Mouse (Mus musculus) layer of hippocampus, adult 18-20 months (tissue): Measurements from ENCODE around the gene Tcam1. TPM values are rescaled to one million over a fixed set of nuclear protein-coding genes. Genes with fewer than 3 reads are reported as not detected.

ENCODE experiments used
- DNase-seq, 2 experiments: peaks; one replicate each; pipeline ENCODE4 v3.0.0; 2022; ENCODE audit warnings: low spot score in 2 of 2
- total RNA-seq, 2 experiments: library from RNA; stranded (reverse); gene quantifications; 2 replicates each; pipeline ENCODE4 v1.2.3; 2021

The Tcam1 gene
- total RNA-seq, 2 experiments from 2014 or later = 0.13 to 0.15 TPM

DNA sequence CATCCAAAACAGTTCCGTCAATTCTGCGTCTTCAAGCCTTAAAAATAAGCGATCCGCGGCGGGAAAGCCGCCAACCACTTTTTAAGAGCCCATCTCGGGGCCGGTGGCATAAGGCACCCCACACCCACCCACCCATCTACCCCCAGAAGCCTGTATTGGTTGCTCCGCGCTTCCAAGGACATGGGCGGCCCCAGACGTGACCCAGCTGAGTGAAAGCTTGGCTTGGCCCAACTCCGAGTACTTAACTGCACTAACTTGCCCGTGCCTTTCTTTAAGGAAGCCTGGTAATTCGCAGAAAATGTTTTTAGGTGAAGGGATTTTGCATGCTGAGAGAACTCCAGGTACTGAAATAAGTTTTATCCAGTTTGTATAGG is 3.2 kb upstream of the Tcam1 start:
- no peak for DNase-seq

DNA sequence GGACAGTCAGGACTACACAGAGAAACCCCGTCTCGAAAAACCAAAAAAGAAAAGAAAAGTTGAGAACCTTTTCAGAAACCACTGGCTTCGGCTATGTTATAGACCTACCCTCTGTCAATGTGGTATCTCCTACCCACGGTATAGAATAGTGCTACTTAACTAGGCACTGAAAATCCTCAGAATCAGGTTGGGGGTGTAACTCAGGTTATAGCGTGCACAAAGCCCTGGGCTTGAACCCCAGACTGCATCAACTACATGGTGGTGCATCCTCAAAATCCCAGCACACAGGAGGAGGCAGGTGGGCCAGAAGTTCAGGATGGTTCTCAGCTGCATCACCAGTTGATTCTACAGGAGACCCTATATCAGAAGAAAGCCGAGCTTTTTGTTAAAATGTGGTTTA is 2.7 kb upstream of the Tcam1 start:
- DNase-seq = no peak

- DNase-seq = no peak
Measured at GRCm38 (mm10) chr11:106274374-106274773, 2.1 kb upstream of the Tcam1 start.

- no peak for DNase-seq
Measured at GRCm38 (mm10) chr11:106274971-106275411, 1.5 kb upstream of the Tcam1 start.

DNA sequence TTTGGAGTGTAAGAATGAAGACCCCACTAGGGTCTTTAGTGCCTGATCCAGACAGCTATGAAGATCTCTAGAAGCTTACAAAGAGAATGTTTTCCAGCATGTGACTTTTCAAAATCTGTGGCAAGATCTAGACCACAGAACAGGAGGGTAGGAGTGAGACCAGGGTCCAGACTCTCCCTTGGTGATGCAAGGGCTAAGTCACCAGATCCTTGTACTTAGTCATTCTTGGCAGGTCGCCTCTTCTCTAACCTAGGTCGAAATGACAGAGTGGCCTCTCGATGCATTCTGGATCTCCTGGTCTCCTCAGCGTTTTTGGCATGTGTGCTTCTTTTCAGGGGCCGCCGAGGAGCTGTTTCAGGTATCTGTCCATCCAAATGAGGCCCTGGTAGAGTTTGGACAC is 6.0 kb downstream of the Tcam1 start:
- no peak for DNase-seq

DNA sequence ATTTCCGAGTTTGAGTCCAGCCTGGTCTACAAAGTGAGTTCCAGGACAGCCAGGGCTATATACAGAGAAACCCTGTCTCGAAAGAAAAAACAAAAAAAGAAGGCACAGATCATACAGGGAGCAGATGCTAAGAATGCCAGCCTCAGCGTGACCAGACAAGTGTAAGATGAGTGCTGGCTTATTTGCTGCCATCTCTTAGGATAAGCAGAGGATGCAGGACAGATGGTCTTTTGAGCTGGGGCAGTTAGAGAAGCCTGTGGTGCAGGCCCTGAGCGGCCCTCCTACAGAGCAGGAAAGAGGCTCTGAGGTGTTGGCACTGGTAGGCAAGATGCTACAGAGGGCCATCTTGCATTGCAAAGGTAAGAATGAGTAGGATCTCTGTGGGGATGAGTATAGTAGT is 6.9 kb downstream of the Tcam1 start:
- no peak for DNase-seq

DNA sequence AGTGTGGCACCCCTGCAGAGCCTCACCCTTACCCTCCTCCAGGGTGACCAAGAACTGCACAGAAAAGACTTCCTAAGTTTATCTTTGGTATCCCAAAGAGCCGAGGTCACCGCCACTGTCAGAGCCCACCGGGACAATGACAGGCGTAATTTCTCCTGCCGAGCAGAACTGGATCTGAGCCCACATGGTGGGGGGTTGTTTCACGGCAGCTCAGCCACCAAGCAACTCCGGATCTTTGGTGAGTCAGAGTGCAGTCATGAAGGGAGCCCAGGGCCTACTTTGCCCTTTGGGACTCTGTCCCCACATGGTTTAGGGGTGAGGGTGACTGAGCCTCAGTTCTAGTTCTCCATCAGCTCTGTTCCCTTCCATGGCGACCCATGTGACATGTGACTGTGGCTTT is 7.7 kb downstream of the Tcam1 start:
- DNase-seq = no peak

GRCm38 (mm10) chr11:106286206-106286605 is 9.7 kb downstream of the Tcam1 start:
- DNase-seq = no peak

GRCm38 (mm10) chr11:106286987-106287386 is 10.5 kb downstream of the Tcam1 start:
- no peak for DNase-seq

DNA sequence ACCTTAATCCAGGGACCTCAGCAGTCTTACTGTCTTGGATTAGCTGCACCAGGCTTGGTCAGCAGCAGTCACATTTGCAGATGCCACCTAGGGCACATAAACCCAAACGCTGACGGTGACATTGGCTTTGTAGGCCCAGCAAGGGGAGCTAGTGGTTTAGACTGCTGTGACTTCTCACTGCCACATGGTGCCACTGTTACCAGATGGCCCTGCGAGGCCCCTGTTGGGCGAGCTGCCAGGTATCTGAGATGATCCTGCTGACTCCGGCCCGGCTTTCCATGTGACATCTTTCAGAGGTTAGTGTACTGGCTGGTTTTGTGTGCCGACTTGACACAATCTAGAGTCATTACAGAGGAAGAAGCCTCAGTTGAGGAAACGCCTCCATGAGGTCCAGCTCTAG is 12.9 kb downstream of the Tcam1 start:
- no peak for DNase-seq

GRCm38 (mm10) chr11:106290376-106290775 is 13.9 kb downstream of the Tcam1 start:
- no peak for DNase-seq

DNA sequence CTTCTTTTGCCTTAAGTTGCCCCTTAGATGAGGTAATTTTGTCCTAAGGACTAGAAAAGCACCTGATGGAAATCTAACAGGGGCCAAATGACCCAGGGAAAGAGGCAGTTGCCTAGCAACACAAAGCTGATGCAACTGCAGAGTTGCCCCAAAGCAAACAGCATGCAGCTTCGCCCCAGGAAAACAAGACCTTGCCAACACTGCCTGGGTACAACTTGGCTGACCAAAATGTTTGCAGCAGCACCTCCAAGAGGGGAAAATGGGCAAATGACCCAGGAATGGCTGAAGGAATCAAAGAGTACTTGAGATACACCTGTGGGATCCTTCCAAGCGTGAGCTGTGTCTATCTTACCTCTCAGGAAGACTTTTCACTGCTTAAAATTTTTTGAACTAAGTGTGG is 15.4 kb downstream of the Tcam1 start:
- DNase-seq = peak in 1 of 2 experiments; percentile 20

GRCm38 (mm10) chr11:106301765-106302164 is 25.3 kb downstream of the Tcam1 start, which contains the start of gene Gh:
TSS of gene Gh (minus strand) at chr11:106301865.
- DNase-seq = no peak

DNA sequence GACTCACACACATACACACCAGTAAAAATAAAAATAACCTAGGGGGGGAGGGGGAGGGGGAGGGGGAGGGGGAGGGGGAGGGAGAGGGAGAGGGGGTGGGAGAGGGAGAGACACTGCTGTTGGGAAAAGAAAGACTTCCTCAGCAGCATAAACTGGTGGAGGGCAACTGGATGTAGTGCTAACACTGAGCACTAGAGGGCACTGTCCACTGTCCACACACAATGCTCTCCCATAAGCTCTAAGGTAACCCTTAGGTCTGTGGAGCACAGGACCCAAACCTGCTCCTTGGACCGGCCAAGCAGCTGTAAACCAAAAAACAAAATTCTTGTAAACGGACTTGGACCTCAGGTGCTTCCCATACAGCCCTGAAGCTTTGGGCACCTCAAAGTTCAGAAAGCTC is 26.2 kb downstream of the Tcam1 start:
- peak in 1 of 2 experiments; percentile 48 for DNase-seq

DNA sequence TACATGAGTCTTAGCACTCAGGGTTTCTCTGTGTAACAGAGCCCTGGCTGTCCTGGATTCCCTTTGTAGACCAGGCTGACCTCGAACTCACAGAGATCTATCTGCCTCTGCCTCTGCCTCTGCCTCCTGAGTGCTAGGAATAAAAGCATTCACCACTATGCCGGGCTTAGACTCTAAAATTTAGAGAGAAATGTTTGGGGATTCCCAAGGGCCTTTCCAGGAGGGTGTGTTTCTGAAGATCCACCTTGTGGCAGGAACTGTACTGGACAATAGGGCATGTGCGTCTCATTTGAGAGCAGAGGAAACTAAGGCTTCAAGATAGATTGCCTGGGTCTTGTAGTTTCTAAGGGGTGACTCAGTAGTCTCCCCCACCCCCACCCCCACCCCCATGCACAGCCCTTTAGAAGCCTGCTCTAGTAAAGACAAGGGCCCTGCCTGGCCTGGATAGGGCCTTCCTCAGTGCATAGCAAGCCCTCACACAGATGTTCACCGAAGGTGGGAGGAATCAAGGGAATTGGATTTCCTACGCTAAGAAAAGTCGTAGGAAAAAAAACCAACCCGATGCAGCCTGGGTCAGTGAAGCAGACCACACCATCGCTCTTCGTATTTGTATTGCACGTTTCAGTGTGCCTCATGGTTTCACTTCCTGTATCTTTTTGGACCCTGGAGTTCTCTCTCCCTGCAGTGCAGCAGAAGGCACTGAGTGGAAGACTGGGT is 29.0 kb downstream of the Tcam1 start:
- DNase-seq = no peak

DNA sequence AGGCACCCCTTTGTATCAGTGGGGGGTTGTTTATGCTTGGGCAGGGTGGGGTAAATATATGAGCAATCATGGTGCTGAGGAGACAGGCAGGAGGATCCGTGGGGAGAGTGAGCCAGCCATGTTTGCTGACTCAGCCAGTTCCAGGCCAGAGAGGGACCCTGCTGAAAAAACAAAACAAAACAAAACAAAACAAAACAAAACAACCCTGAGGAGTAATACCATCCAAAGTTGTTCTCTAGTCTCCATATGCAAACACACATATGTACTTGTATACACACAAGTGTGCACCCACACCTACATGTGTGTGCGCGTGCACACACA is 29.6 kb downstream of the Tcam1 start:
- DNase-seq = no peak

DNA sequence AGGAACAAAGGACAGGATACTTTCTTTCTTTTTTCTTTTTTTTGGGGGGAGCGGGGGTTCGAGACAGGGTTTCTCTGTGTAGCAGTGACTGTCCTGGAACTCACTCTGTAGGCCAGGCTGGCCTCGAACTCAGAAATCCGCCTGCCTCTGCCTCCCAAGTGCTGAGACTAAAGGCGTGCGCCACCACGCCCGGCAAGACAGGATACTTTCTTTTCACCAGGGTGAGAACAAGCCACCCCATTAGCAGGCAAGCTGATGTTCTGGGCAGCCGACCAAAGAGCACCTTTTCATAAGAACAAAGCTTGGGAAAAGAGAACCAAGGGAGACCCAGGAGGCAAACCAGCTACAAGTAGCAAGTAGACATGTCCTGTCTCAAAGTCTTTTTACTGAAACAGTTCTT is 30.3 kb downstream of the Tcam1 start:
- no peak for DNase-seq

GRCm38 (mm10) chr11:106307432-106307831 is 31.0 kb downstream of the Tcam1 start:
- no peak for DNase-seq

GRCm38 (mm10) chr11:106308162-106308561 is 31.7 kb downstream of the Tcam1 start:
- DNase-seq = no peak

DNA sequence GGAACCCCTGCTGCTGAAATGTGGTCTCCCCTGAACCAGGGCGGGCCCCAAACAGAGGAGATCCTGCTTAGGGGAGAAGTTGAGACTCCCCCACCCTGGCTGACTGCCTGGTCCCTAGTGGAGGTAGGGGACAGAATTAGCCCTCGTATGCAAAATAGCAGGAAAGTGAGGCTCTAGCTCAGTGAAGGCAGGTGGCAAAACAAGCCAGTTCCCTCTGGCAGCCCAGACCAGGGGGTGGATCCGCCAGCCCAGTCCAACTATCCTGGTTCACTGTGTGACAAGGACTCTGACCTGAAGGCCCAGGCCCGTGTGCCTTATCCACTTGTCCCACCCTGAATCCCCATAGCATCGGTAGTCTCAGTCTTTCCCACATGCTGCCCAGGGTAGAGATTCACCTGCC is 33.7 kb downstream of the Tcam1 start:
- DNase-seq = no peak

- DNase-seq = no peak
Measured at GRCm38 (mm10) chr11:106313533-106313932, 37.1 kb downstream of the Tcam1 start.

DNA sequence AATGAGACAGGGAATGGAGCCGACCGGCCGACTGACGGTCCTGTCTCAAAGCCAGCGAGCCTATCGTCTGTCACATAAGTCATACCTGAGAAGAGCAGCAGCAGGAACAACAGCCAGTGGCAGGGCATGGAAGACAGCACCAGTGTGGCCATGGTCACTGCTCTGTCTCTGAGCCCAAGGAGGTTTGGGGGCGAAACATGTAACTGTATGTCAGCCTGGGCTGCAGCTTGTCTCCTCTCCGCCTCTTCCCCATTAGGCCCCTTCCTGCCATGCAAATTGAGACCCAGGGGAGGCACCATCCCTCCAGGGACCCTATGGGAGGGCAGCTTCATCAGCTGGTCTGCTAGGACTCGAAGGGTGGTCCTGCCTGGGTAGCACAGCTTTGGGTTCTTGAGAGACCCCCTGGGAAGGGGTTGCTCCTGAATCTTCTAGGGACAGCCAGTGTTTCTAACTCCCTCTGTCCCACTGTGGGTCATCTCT is 37.9 kb downstream of the Tcam1 start, which contains the start of gene Cd79b:
Gene Cd79b (minus strand): TSS at position 430 of the 480 bp plus-strand sequence.
- no peak for DNase-seq

- no peak for DNase-seq
Measured at GRCm38 (mm10) chr11:106316416-106316815, 39.9 kb downstream of the Tcam1 start.
